Mouse (Mus musculus): Measurements from ENCODE around the gene Pkp4. TPM values are rescaled to one million over a fixed set of nuclear protein-coding genes. Genes with fewer than 3 reads are reported as not detected.

The Pkp4 gene
- polyA plus RNA-seq, 1 experiment from 2014 or later = 4.4 TPM

GRCm38 (mm10) chr2:59239841-59240395 lies 79.3 kb downstream of the Pkp4 start:
- Histone ChIP-seq H3K27ac (replicated peaks) (no peak overlapping the region), H3K9me3 (replicated peaks) (0 out of 2 replicates have a peak, but pooled peaks cover 3% of the 10 kb centered on the region), H3K9ac (no peak overlapping the region), H3K4me1 (replicated peaks) (no peaks in the 10 kb centered on the region), H3K4me2 (no peak overlapping the region), H3K36me3 (replicated peaks) (0 out of 2 replicates have a peak, but pooled peaks cover 4% of the 10 kb centered on the region), H3K4me3 (replicated peaks) (no peak overlapping the region), H3K27me3 (no peaks in the 10 kb centered on the region)
- ATAC-seq (ENCODE audit: insufficient read depth) = peak; percentile 31; the same call in 1 of the 2 replicates
- WGBS (ENCODE audit: insufficient replicate concordance) = 63% methylated on average over 10 of the region's 10 CpGs

GRCm38 (mm10) chr2:59242117-59242516 lies 81.5 kb downstream of the Pkp4 start:
- no peak overlapping the region for H3K27ac ChIP-seq (replicated peaks)
- no peak overlapping the region for H3K9ac ChIP-seq
- H3K4me1 ChIP-seq (replicated peaks) = no peaks in the 10 kb centered on the region
- H3K27me3 ChIP-seq = no peaks in the 10 kb centered on the region
- H3K36me3 ChIP-seq (replicated peaks) = 0 out of 2 replicates have a peak, but pooled peaks cover 4% of the 10 kb centered on the region
- 84% methylated on average over 10 of the region's 10 CpGs for WGBS (ENCODE audit: insufficient replicate concordance)
- H3K9me3 ChIP-seq (replicated peaks) = 0 out of 2 replicates have a peak, but pooled peaks cover 3% of the 10 kb centered on the region
- no peak overlapping the region for H3K4me2 ChIP-seq
- ATAC-seq (ENCODE audit: insufficient read depth) = no peak
- no peak overlapping the region for H3K4me3 ChIP-seq (replicated peaks)

GRCm38 (mm10) chr2:59244273-59245097 lies 83.8 kb downstream of the Pkp4 start:
- Histone ChIP-seq H3K27ac (replicated peaks) (no peak overlapping the region), H3K4me1 (replicated peaks) (no peaks in the 10 kb centered on the region), H3K9me3 (replicated peaks) (no peaks in the 10 kb centered on the region), H3K4me3 (replicated peaks) (no peak overlapping the region), H3K4me2 (no peak overlapping the region), H3K36me3 (replicated peaks) (no peaks in the 10 kb centered on the region), H3K9ac (no peak overlapping the region), H3K27me3 (no peaks in the 10 kb centered on the region)
- WGBS (ENCODE audit: insufficient replicate concordance) = 76% methylated on average over 12 of the region's 12 CpGs
- ATAC-seq (ENCODE audit: insufficient read depth) = no peak

- no peak overlapping the region for H3K27ac ChIP-seq (replicated peaks)
- H3K27me3 ChIP-seq = no peaks in the 10 kb centered on the region
- H3K4me1 ChIP-seq (replicated peaks) = no peaks in the 10 kb centered on the region
- H3K36me3 ChIP-seq (replicated peaks) = no peaks in the 10 kb centered on the region
- H3K9me3 ChIP-seq (replicated peaks) = no peaks in the 10 kb centered on the region
- no peak overlapping the region for H3K4me3 ChIP-seq (replicated peaks)
- 52% methylated on average over 3 of the region's 3 CpGs for WGBS (ENCODE audit: insufficient replicate concordance)
- no peak overlapping the region for H3K4me2 ChIP-seq
- ATAC-seq (ENCODE audit: insufficient read depth) = no peak
- no peak overlapping the region for H3K9ac ChIP-seq
Observed at GRCm38 (mm10) chr2:59245098-59245388, 84.4 kb downstream of the Pkp4 start.

- H3K36me3 ChIP-seq (replicated peaks) = no peaks in the 10 kb centered on the region
- no peak for ATAC-seq (ENCODE audit: insufficient read depth)
- H3K9ac ChIP-seq = no peak overlapping the region
- H3K27ac ChIP-seq (replicated peaks) = no peak overlapping the region
- H3K9me3 ChIP-seq (replicated peaks) = no peaks in the 10 kb centered on the region
- H3K27me3 ChIP-seq = no peaks in the 10 kb centered on the region
- whole genome bisulfite sequencing (ENCODE audit: insufficient replicate concordance) = 54% methylated on average over 3 of the region's 3 CpGs
- no peak overlapping the region for H3K4me2 ChIP-seq
- no peaks in the 10 kb centered on the region for H3K4me1 ChIP-seq (replicated peaks)
- H3K4me3 ChIP-seq (replicated peaks) = no peak overlapping the region
Observed at GRCm38 (mm10) chr2:59248806-59249205, 88.2 kb downstream of the Pkp4 start.

GRCm38 (mm10) chr2:59252818-59253217 lies 92.2 kb downstream of the Pkp4 start:
- Histone ChIP-seq H3K4me2 (no peak overlapping the region), H3K36me3 (replicated peaks) (no peaks in the 10 kb centered on the region), H3K9me3 (replicated peaks) (no peaks in the 10 kb centered on the region), H3K4me1 (replicated peaks) (no peaks in the 10 kb centered on the region), H3K4me3 (replicated peaks) (no peak overlapping the region), H3K27me3 (no peaks in the 10 kb centered on the region), H3K9ac (no peak overlapping the region), H3K27ac (replicated peaks) (no peak overlapping the region)
- no peak for ATAC-seq (ENCODE audit: insufficient read depth)

GRCm38 (mm10) chr2:59253435-59253834 lies 92.8 kb downstream of the Pkp4 start:
- Histone ChIP-seq H3K36me3 (replicated peaks) (no peaks in the 10 kb centered on the region), H3K4me2 (no peak overlapping the region), H3K9ac (no peak overlapping the region), H3K4me1 (replicated peaks) (no peaks in the 10 kb centered on the region), H3K9me3 (replicated peaks) (no peaks in the 10 kb centered on the region), H3K27ac (replicated peaks) (no peak overlapping the region), H3K4me3 (replicated peaks) (no peak overlapping the region), H3K27me3 (no peaks in the 10 kb centered on the region)
- ATAC-seq (ENCODE audit: insufficient read depth) = no peak
- 75% methylated on average over 3 of the region's 3 CpGs for WGBS (ENCODE audit: insufficient replicate concordance)

GRCm38 (mm10) chr2:59258821-59259231 lies 98.2 kb downstream of the Pkp4 start:
- H3K27ac ChIP-seq (replicated peaks) = no peak overlapping the region
- H3K9me3 ChIP-seq (replicated peaks) = no peaks in the 10 kb centered on the region
- H3K9ac ChIP-seq = no peak overlapping the region
- 69% methylated on average over 6 of the region's 6 CpGs for WGBS (ENCODE audit: insufficient replicate concordance)
- no peak overlapping the region for H3K4me2 ChIP-seq
- H3K4me3 ChIP-seq (replicated peaks) = no peak overlapping the region
- no peaks in the 10 kb centered on the region for H3K4me1 ChIP-seq (replicated peaks)
- no peaks in the 10 kb centered on the region for H3K36me3 ChIP-seq (replicated peaks)
- no peak for ATAC-seq (ENCODE audit: insufficient read depth)
- no peaks in the 10 kb centered on the region for H3K27me3 ChIP-seq

GRCm38 (mm10) chr2:59259346-59259745 lies 98.7 kb downstream of the Pkp4 start:
- ATAC-seq (ENCODE audit: insufficient read depth) = no peak
- no peak overlapping the region for H3K4me2 ChIP-seq
- 77% methylated on average over 6 of the region's 6 CpGs for WGBS (ENCODE audit: insufficient replicate concordance)
- H3K4me1 ChIP-seq (replicated peaks) = no peaks in the 10 kb centered on the region
- no peaks in the 10 kb centered on the region for H3K27me3 ChIP-seq
- no peak overlapping the region for H3K27ac ChIP-seq (replicated peaks)
- no peaks in the 10 kb centered on the region for H3K9me3 ChIP-seq (replicated peaks)
- H3K9ac ChIP-seq = no peak overlapping the region
- H3K4me3 ChIP-seq (replicated peaks) = no peak overlapping the region
- H3K36me3 ChIP-seq (replicated peaks) = no peaks in the 10 kb centered on the region

- H3K4me3 ChIP-seq (replicated peaks) = no peak overlapping the region
- no peak for ATAC-seq (ENCODE audit: insufficient read depth)
Observed at GRCm38 (mm10) chr2:59261203-59261602, 100.6 kb downstream of the Pkp4 start.

GRCm38 (mm10) chr2:59266428-59266827 lies 105.8 kb downstream of the Pkp4 start:
- no peak overlapping the region for H3K4me3 ChIP-seq (replicated peaks)
- ATAC-seq (ENCODE audit: insufficient read depth) = no peak
- 89% methylated on average over 14 of the region's 14 CpGs for WGBS (ENCODE audit: insufficient replicate concordance)

More at GRCm38 (mm10) chr2:59261203-59261602, 100.6 kb downstream of the Pkp4 start:
- H3K4me1 ChIP-seq (replicated peaks) = no peaks in the 10 kb centered on the region
- no peaks in the 10 kb centered on the region for H3K27me3 ChIP-seq
- no peaks in the 10 kb centered on the region for H3K36me3 ChIP-seq (replicated peaks)
- no peaks in the 10 kb centered on the region for H3K9me3 ChIP-seq (replicated peaks)
- no peak overlapping the region for H3K9ac ChIP-seq
- H3K4me2 ChIP-seq = no peak overlapping the region
- no peak overlapping the region for H3K27ac ChIP-seq (replicated peaks)
- WGBS (ENCODE audit: insufficient replicate concordance) = 63% methylated on average over 2 of the region's 2 CpGs

More at GRCm38 (mm10) chr2:59266428-59266827, 105.8 kb downstream of the Pkp4 start:
- H3K27ac ChIP-seq (replicated peaks) = no peak overlapping the region
- no peak overlapping the region for H3K4me2 ChIP-seq
- H3K9ac ChIP-seq = no peak overlapping the region
- no peaks in the 10 kb centered on the region for H3K36me3 ChIP-seq (replicated peaks)
- H3K9me3 ChIP-seq (replicated peaks) = no peaks in the 10 kb centered on the region
- no peaks in the 10 kb centered on the region for H3K4me1 ChIP-seq (replicated peaks)
- H3K27me3 ChIP-seq = no peaks in the 10 kb centered on the region

Data from liver, embryonic 15.5 days (tissue).